Comparison of ENCODE assay signal across 21 mouse cellular contexts in the genomic region with DNA sequence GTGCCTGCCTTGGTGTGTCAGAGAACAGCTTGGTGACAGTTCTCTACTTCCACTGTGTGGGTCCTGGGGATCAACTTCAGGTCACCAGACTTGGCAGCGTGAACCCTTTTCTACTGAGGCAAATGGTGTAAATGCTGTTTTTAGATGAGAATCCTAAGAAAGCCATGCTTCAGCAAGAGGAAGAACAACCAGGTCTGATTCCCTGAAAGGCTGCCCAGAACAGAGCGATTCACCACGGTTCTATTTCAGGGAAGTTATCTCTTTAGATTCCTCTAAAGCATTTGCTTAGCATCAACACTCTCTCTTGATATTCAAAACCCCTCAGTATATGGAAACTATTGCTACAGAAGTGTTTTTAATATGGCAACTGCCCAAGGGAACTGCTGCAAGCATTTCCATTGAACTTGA. TPM values are rescaled to one million over a fixed set of nuclear protein-coding genes. Genes with fewer than 3 reads are reported as not detected.
DNase-seq lines count a peak whose midpoint lies in the region; ATAC-seq lines count a peak whose summit lies in the region.
"Had no signal": no experiment of that assay in that cellular context is flagged by ENCODE, and none has a peak within 500 bp of the region (broad histone marks: within the 10 kb centered on the region; RNA-seq: fewer than 3 reads in every experiment).

No protein-coding gene starts in this region.

- H3K4me2 ChIP-seq in intestine, embryonic 16.5 days (ENCODE audit: low read depth, low read length): no peak overlapping the region
- H3K4me2 ChIP-seq: forebrain, embryonic 12.5 days; liver, embryonic 12.5 days; midbrain, embryonic 13.5 days; stomach, embryonic 15.5 days had no signal

- H3K27ac ChIP-seq in intestine, embryonic 16.5 days (ENCODE audit: low read length): no peak overlapping the region
- H3K27ac ChIP-seq: forebrain, embryonic 12.5 days; hindbrain, embryonic 10.5 days; liver, embryonic 12.5 days; midbrain, embryonic 13.5 days; stomach, embryonic 15.5 days had no signal

- no peak for ATAC-seq in intestine, embryonic 16.5 days
- ATAC-seq: liver, embryonic 12.5 days; midbrain, embryonic 13.5 days had no signal

- peaks cover under 1% of the 10 kb centered on the region; the same call in 1 of the 2 replicates for H3K27me3 ChIP-seq in intestine, embryonic 16.5 days (replicated peaks; ENCODE audit: control insufficient read depth, insufficient read depth, low read length)
- H3K27me3 ChIP-seq: forebrain, embryonic 12.5 days; midbrain, embryonic 13.5 days; stomach, embryonic 15.5 days had no signal

- DNase-seq in heart, postnatal 4 days: peak; percentile 24
- no peak for DNase-seq in heart, postnatal 14 days
- DNase-seq in right cerebral cortex, adult 18-20 months: peak; percentile 19
- DNase-seq in right cerebral cortex, postnatal 14 days: no peak
- peak; percentile 15 to 52 for DNase-seq in frontal cortex, postnatal 36 days (ENCODE audit: low spot score in 2 of 2)
- peak; percentile 20 to 41 for DNase-seq in right cerebral cortex, postnatal 36 days (ENCODE audit: low spot score in 2 of 2)
- DNase-seq: adrenal gland, adult 2 months; cerebellum, adult 11 months; cerebellum, postnatal 14 days; embryo, embryonic 11 days; kidney, adult 9 months; kidney, postnatal 4 days; spleen, adult 18-20 months; thymus, postnatal 36 days had no signal

- WGBS in intestine, embryonic 16.5 days: 68% methylated on average over 3 of the region's 3 CpGs

- intact Hi-C loops in heart, postnatal 14 days (cut with DNase I): no loop called here

- no peaks in the 10 kb centered on the region for H3K36me3 ChIP-seq in intestine, embryonic 16.5 days (ENCODE audit: control insufficient read depth, insufficient read depth, low read length)
- H3K36me3 ChIP-seq: forebrain, embryonic 12.5 days; G1E; hindbrain, embryonic 10.5 days; liver, embryonic 12.5 days; midbrain, embryonic 13.5 days; stomach, embryonic 15.5 days had no signal

- no peak overlapping the region for H3K9ac ChIP-seq in intestine, embryonic 16.5 days (ENCODE audit: low read depth, low read length)
- H3K9ac ChIP-seq: forebrain, embryonic 12.5 days; liver, embryonic 12.5 days; midbrain, embryonic 13.5 days; stomach, embryonic 15.5 days had no signal

- H3K9me3 ChIP-seq in intestine, embryonic 16.5 days (ENCODE audit: control insufficient read depth, low read length): no peaks in the 10 kb centered on the region
- H3K9me3 ChIP-seq: forebrain, embryonic 12.5 days; G1E; hindbrain, embryonic 10.5 days; liver, embryonic 12.5 days; midbrain, embryonic 13.5 days; stomach, embryonic 15.5 days had no signal

- no peaks in the 10 kb centered on the region for H3K4me1 ChIP-seq in intestine, embryonic 16.5 days (ENCODE audit: control insufficient read depth, insufficient read depth, low read length)
- H3K4me1 ChIP-seq: forebrain, embryonic 12.5 days; hindbrain, embryonic 10.5 days; midbrain, embryonic 13.5 days; stomach, embryonic 15.5 days had no signal

- H3K4me3 ChIP-seq in intestine, embryonic 16.5 days (ENCODE audit: low read length): no peak overlapping the region
- H3K4me3 ChIP-seq: forebrain, embryonic 12.5 days; hindbrain, embryonic 10.5 days; liver, embryonic 12.5 days; midbrain, embryonic 13.5 days; stomach, embryonic 15.5 days had no signal

RNA-seq across cellular contexts. Expression of a gene that starts 24.2 kb away (rescaled TPM):
- total RNA-seq in heart, postnatal 4 days (2021): 1 to 10 TPM; 5.0 to 6.1 TPM
- total RNA-seq in heart, postnatal 14 days (2021): 1 to 10 TPM; 8.7 to 9.2 TPM
- polyA plus RNA-seq in intestine, embryonic 16.5 days (2015; fragmentation: Nextera tagmentation; extraction: Ambion mirVana): 2.4 and 2.5 TPM in 2 replicates

RNA-seq across cellular contexts. Expression of a gene that starts 46.7 kb away (rescaled TPM):
- total RNA-seq in heart, postnatal 4 days (2021): 1 to 10 TPM; 1.2 TPM
- total RNA-seq in heart, postnatal 14 days (2021): 1 to 10 TPM; 1.0 to 1.8 TPM
- 0.54 and 0.65 TPM in 2 replicates for polyA plus RNA-seq in intestine, embryonic 16.5 days (2015; fragmentation: Nextera tagmentation; extraction: Ambion mirVana)

Comparison
In these comparisons a context has a peak if more than half of its experiments do, and no peak if none do; other contexts are left out.
1. DNase-seq: peak in heart, postnatal 4 days (single experiment), right cerebral cortex, adult 18-20 months (single experiment), frontal cortex, postnatal 36 days (2 of 2) and right cerebral cortex, postnatal 36 days (2 of 2); none in heart, postnatal 14 days (0 of 2) and right cerebral cortex, postnatal 14 days (single experiment).